Mouse (Mus musculus) liver, postnatal 0 days (tissue): ENCODE data around the gene Osmr.

Experiments used
- CTCF ChIP-seq: sonication (generic); IDR thresholded peaks from 2 replicates; pipeline ENCODE4 v1.5.1; 2016; ENCODE audit warnings: antibody characterized with exemption, low read depth
- EP300 ChIP-seq: IDR thresholded peaks from 2 replicates; pipeline ENCODE4 v1.6.1; 2016; ENCODE audit warnings: antibody characterized with exemption, low read depth, mild to moderate bottlenecking

GRCm38 (mm10) chr15:6905726-6906125 is 31.0 kb upstream of the Osmr start:
- TF ChIP-seq CTCF (no peak), EP300 (no peak)
